Mouse (Mus musculus) heart, embryonic 11.5 days (tissue): ENCODE measurements at regions not wholly inside any gene's neighbourhood (a gene's known extent, or its start where the extent isn't known, plus 50 kb on each side); places are given as distances from the start of the nearest gene placed in this dataset.

Experiments used
- ATAC-seq: fragments of 200-750 bp; cut with Nextera tagmentation; replicated peaks from 2 replicates; pipeline ENCODE4 v1.8.0; 2017; ENCODE audit warnings: moderate library complexity; ENCODE audit not compliant: insufficient number of reproducible peaks, low FRiP score, low TSS enrichment
- H3K27ac ChIP-seq: fragments of 300-500 bp; sonication (generic); 2 replicates; pipeline ENCODE4 v1.5.1; 2014; ENCODE audit warnings: mild to moderate bottlenecking, low read depth, low read length
- H3K27me3 ChIP-seq: fragments of 300-500 bp; sonication (generic); 2 replicates; pipeline ENCODE4 v1.6.1; 2014; ENCODE audit warnings: mild to moderate bottlenecking, low read length, mixed read lengths; ENCODE audit not compliant: control insufficient read depth, insufficient read depth
- H3K36me3 ChIP-seq: fragments of 300-500 bp; sonication (generic); 2 replicates; pipeline ENCODE4 v1.6.1; 2014; ENCODE audit warnings: mild to moderate bottlenecking, low read length, moderate library complexity, mixed read lengths; ENCODE audit not compliant: control insufficient read depth, insufficient read depth
- H3K4me1 ChIP-seq: fragments of 300-500 bp; sonication (generic); 2 replicates; pipeline ENCODE4 v1.6.1; 2014; ENCODE audit warnings: low read length; ENCODE audit not compliant: control insufficient read depth, insufficient read depth
- H3K4me2 ChIP-seq: fragments of 300-500 bp; sonication (generic); 2 replicates; pipeline ENCODE4 v1.6.1; 2014; ENCODE audit warnings: mild to moderate bottlenecking, moderate library complexity
- H3K4me3 ChIP-seq: fragments of 300-500 bp; sonication (generic); 2 replicates; pipeline ENCODE4 v1.5.1; 2014; ENCODE audit warnings: low read depth, low read length
- H3K9ac ChIP-seq: fragments of 300-500 bp; sonication (generic); 2 replicates; pipeline ENCODE4 v1.6.1; 2014; ENCODE audit warnings: mild to moderate bottlenecking, low read depth, low read length, moderate library complexity
- H3K9me3 ChIP-seq: fragments of 300-500 bp; sonication (generic); replicated peaks from 2 replicates; pipeline ENCODE4 v1.6.1; 2016; ENCODE audit warnings: low read length; ENCODE audit not compliant: control insufficient read depth
- WGBS: fragments of 180-500 bp; shearing (Covaris S2); extraction: QIAGEN DNeasy Blood & Tissue Kit; methylation state at CpG from one replicate; pipeline ENCODE4 v1.1.7; 2014; ENCODE audit not compliant: insufficient replicate concordance; 5-methylcytosine and 5-hydroxymethylcytosine counted together

- H3K27me3 ChIP-seq: no peaks in the 10 kb centered on the region
- no peak overlapping the region for H3K4me3 ChIP-seq
- H3K4me2 ChIP-seq: no peak overlapping the region
- H3K9me3 ChIP-seq: no peaks in the 10 kb centered on the region
- WGBS: 13% methylated on average over 5 of the region's 5 CpGs
- ATAC-seq: no peak
- no peak overlapping the region for H3K27ac ChIP-seq
- no peaks in the 10 kb centered on the region for H3K36me3 ChIP-seq
- H3K9ac ChIP-seq: no peak overlapping the region
- H3K4me1 ChIP-seq: peaks cover 11% of the 10 kb centered on the region
Measured at GRCm38 (mm10) chr6:127358805-127359204, 87.8 kb upstream of the Parp11 start.

GRCm38 (mm10) chr6:127359391-127359874 lies 87.2 kb upstream of the Parp11 start:
- H3K9ac ChIP-seq: no peak overlapping the region
- 30% methylated on average over 9 of the region's 9 CpGs for WGBS
- no peak overlapping the region for H3K4me2 ChIP-seq
- H3K36me3 ChIP-seq: no peaks in the 10 kb centered on the region
- no peak overlapping the region for H3K4me3 ChIP-seq
- no peak for ATAC-seq
- H3K4me1 ChIP-seq: peaks cover 15% of the 10 kb centered on the region
- no peaks in the 10 kb centered on the region for H3K9me3 ChIP-seq
- no peak overlapping the region for H3K27ac ChIP-seq
- H3K27me3 ChIP-seq: no peaks in the 10 kb centered on the region

DNA sequence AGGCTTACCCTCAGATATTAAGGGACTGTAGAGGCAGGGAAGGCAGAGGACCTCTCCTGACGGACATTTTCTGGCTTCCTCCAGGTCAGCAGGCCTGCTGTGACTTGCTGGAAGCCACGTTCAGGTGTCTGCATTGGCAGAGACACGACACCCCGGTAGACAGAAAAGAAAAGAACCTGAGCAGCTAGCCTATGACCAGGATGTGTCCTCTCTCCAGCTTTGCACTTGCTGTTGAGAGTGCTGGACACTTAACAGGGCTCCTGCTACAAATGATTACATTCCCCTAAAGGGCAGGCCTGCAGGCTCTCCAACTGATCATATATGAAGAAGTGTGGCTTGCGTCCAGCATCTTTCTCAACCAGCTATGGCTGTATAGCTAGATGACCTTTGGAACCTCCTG lies 84.5 kb upstream of the Parp11 start:
- no peaks in the 10 kb centered on the region for H3K27me3 ChIP-seq
- H3K9me3 ChIP-seq: no peaks in the 10 kb centered on the region
- ATAC-seq: no peak
- H3K4me3 ChIP-seq: no peak overlapping the region
- no peak overlapping the region for H3K4me2 ChIP-seq
- WGBS: 70% methylated on average over 5 of the region's 5 CpGs
- no peaks in the 10 kb centered on the region for H3K36me3 ChIP-seq
- no peak overlapping the region for H3K9ac ChIP-seq
- no peak overlapping the region for H3K27ac ChIP-seq
- H3K4me1 ChIP-seq: peaks cover 25% of the 10 kb centered on the region

DNA sequence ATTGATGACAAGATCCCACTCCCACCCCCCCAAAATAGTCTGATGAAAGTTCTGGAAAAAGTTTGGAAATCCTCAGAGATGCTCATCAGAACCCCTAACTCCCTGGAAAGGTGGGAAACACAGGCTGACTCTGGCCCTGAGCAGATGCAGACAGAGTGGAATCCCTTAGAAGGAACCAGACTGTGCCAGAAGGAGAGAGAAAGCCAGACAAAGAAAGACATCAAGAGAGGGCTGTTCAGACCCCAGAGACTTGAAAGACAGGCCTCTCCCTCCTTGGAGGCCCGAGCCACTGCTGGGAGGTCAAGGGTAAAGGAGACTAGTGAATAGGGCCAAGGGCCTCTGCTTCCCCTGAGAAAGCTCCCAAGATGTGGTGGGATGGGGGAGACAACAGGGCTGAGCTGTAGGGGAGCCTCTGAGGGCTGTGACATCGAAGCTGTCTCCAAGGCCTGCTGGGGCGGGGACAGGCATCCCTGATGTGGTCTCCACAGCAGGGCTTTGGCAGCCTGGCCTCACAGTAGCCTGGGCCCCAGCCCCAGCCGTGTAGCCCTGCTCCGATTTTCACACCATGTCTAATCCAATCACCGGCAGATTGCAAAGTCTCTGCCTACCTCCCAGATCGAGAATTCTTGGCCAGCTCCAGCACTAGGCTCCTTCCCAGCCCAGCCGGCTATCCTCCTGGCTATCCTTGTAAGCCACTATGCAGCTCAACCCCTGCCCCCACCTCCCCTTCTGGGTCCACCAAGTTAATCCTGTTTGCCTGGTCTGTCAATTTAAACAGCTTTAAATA lies 83.5 kb upstream of the Parp11 start:
- H3K9ac ChIP-seq: no peak overlapping the region
- no peak overlapping the region for H3K27ac ChIP-seq
- no peaks in the 10 kb centered on the region for H3K27me3 ChIP-seq
- H3K9me3 ChIP-seq: no peaks in the 10 kb centered on the region
- H3K36me3 ChIP-seq: no peaks in the 10 kb centered on the region
- ATAC-seq: 0 out of 2 replicates have a peak, but pooled peaks have one; percentile 44
- H3K4me2 ChIP-seq: no peak overlapping the region
- WGBS: 21% methylated on average over 8 of the region's 8 CpGs
- H3K4me3 ChIP-seq: no peak overlapping the region
- peaks cover 25% of the 10 kb centered on the region for H3K4me1 ChIP-seq

GRCm38 (mm10) chr6:127363871-127364590 lies 82.6 kb upstream of the Parp11 start:
- no peak overlapping the region for H3K27ac ChIP-seq
- H3K4me1 ChIP-seq: peaks cover 22% of the 10 kb centered on the region
- H3K27me3 ChIP-seq: no peaks in the 10 kb centered on the region
- H3K9me3 ChIP-seq: no peaks in the 10 kb centered on the region
- H3K9ac ChIP-seq: no peak overlapping the region
- no peak for ATAC-seq
- H3K36me3 ChIP-seq: no peaks in the 10 kb centered on the region
- H3K4me3 ChIP-seq: no peak overlapping the region
- 31% methylated on average over 7 of the region's 7 CpGs for WGBS
- no peak overlapping the region for H3K4me2 ChIP-seq

- H3K36me3 ChIP-seq: no peaks in the 10 kb centered on the region
- H3K4me1 ChIP-seq: peaks cover 21% of the 10 kb centered on the region
- no peak overlapping the region for H3K4me3 ChIP-seq
- ATAC-seq: no peak
- no peak overlapping the region for H3K27ac ChIP-seq
- H3K27me3 ChIP-seq: no peaks in the 10 kb centered on the region
- H3K4me2 ChIP-seq: no peak overlapping the region
- no peaks in the 10 kb centered on the region for H3K9me3 ChIP-seq
- no peak overlapping the region for H3K9ac ChIP-seq
- 33% methylated on average over 5 of the region's 5 CpGs for WGBS
Measured at GRCm38 (mm10) chr6:127364591-127365187, 82.0 kb upstream of the Parp11 start.

GRCm38 (mm10) chr6:127365246-127365645 lies 81.4 kb upstream of the Parp11 start:
- ATAC-seq: no peak
- H3K4me2 ChIP-seq: no peak overlapping the region
- no peaks in the 10 kb centered on the region for H3K36me3 ChIP-seq
- H3K9me3 ChIP-seq: no peaks in the 10 kb centered on the region
- H3K4me1 ChIP-seq: peaks cover 21% of the 10 kb centered on the region
- no peak overlapping the region for H3K9ac ChIP-seq
- no peaks in the 10 kb centered on the region for H3K27me3 ChIP-seq
- H3K4me3 ChIP-seq: no peak overlapping the region
- 49% methylated on average over 7 of the region's 7 CpGs for WGBS
- H3K27ac ChIP-seq: no peak overlapping the region

- Histone ChIP-seq H3K9me3 (no peaks in the 10 kb centered on the region), H3K27ac (no peak overlapping the region), H3K27me3 (no peaks in the 10 kb centered on the region), H3K36me3 (no peaks in the 10 kb centered on the region), H3K9ac (no peak overlapping the region), H3K4me2 (no peak overlapping the region), H3K4me3 (no peak overlapping the region), H3K4me1 (peaks cover 21% of the 10 kb centered on the region)
- ATAC-seq: no peak
- 47% methylated on average over 2 of the region's 2 CpGs for WGBS
Measured at GRCm38 (mm10) chr6:127365651-127366050, 81.0 kb upstream of the Parp11 start.
